Mouse (Mus musculus): ENCODE results near the gene Ccl7. TPM values are rescaled to one million over a fixed set of nuclear protein-coding genes. Genes with fewer than 3 reads are reported as not detected.

The Ccl7 gene
- total and polyA plus RNA-seq, 3 experiments, result not detected

DNA sequence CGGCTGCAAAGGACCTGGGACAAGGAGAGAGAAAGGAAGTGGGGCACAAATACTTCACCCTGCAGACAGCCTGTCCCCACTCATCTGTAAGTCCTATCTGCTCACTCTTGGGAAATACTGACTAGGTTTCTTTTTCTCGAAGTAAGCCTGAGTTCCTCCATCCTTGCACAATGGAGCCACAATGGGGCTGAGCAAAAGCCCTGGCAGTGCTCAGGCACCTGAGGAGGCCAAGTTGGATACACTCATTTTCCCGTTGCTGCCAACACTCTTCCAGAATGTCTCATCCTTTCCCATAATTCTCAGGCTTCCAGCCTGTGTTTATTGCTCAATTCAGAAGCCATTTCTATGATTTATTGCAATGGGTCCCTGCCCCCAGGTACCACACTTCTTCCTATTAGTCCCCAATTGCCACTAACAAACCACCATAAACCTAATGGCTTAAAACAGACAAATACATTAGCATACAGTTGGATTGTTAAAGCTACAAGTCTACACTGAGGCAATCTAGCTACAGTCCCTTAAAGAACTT is 6.3 kb upstream of the Ccl7 start:
- peaks cover 41% of the 10 kb centered on the region for H3K9me3 ChIP-seq (replicated peaks)
- ATAC-seq (ENCODE audit: extremely low read depth, insufficient number of reproducible peaks, low FRiP score, poor library complexity, severe bottlenecking) (no peak), DNase-seq (ENCODE audit: low spot score) (no peak)
- H3K4me1 ChIP-seq (ENCODE audit: insufficient read depth, low read depth, low read length), result no peaks in the 10 kb centered on the region
- TF ChIP-seq GATA1 (IDR thresholded peaks at IDR 0.05; ENCODE audit: borderline replicate concordance, low read length) (no peak), POLR2AphosphoS5 (IDR thresholded peaks at IDR 0.05; ENCODE audit: insufficient replicate concordance, low read depth, low read length) (no peak), CTCF (IDR thresholded peaks at IDR 0.05; ENCODE audit: low read depth, low read length) (no peak), TAL1 (conservative IDR thresholded peaks at IDR 0.05; ENCODE audit: low read depth, low read length) (no peak), GATA2 (IDR thresholded peaks at IDR 0.05; ENCODE audit: borderline replicate concordance, low read depth, low read length) (no peak)
- H3K27me3 ChIP-seq (ENCODE audit: insufficient read depth, low read length), result no peaks in the 10 kb centered on the region; the same call in 1 of the 2 replicates
- H3K4me3 ChIP-seq (ENCODE audit: low read depth, low read length), result no peak overlapping the region
- H3K36me3 ChIP-seq (replicated peaks), result no peaks in the 10 kb centered on the region

DNA sequence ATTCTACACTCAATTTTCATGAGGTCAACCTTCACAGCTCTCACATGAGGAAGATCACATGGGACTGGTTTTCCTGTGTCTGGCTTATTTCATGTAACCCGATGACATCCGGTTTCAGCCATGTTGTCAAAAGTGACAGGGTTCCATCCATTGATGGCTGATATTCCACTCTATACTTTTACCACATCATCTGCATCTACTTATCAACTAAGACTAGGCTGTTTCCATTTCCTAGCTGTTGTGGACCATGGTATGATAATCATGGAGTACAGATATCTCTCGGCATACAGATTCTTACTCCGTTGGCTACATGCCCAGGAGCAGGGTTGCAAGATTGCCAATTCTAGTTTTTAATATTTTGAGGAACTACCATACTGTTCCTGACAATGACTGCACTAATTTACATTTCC is 3.8 kb upstream of the Ccl7 start:
- no peak overlapping the region for H3K4me3 ChIP-seq (ENCODE audit: low read depth, low read length)
- DNase-seq (ENCODE audit: low spot score), result no peak
- H3K36me3 ChIP-seq (replicated peaks), result no peaks in the 10 kb centered on the region
- H3K4me1 ChIP-seq (ENCODE audit: insufficient read depth, low read depth, low read length), result no peaks in the 10 kb centered on the region
- H3K9me3 ChIP-seq (replicated peaks), result peaks cover 31% of the 10 kb centered on the region
- no peaks in the 10 kb centered on the region for H3K27me3 ChIP-seq (ENCODE audit: insufficient read depth, low read length)
- no peak for ATAC-seq (ENCODE audit: extremely low read depth, insufficient number of reproducible peaks, low FRiP score, poor library complexity, severe bottlenecking)
- TF ChIP-seq CTCF (IDR thresholded peaks at IDR 0.05; ENCODE audit: low read depth, low read length) (no peak), GATA1 (IDR thresholded peaks at IDR 0.05; ENCODE audit: borderline replicate concordance, low read length) (no peak)

DNA sequence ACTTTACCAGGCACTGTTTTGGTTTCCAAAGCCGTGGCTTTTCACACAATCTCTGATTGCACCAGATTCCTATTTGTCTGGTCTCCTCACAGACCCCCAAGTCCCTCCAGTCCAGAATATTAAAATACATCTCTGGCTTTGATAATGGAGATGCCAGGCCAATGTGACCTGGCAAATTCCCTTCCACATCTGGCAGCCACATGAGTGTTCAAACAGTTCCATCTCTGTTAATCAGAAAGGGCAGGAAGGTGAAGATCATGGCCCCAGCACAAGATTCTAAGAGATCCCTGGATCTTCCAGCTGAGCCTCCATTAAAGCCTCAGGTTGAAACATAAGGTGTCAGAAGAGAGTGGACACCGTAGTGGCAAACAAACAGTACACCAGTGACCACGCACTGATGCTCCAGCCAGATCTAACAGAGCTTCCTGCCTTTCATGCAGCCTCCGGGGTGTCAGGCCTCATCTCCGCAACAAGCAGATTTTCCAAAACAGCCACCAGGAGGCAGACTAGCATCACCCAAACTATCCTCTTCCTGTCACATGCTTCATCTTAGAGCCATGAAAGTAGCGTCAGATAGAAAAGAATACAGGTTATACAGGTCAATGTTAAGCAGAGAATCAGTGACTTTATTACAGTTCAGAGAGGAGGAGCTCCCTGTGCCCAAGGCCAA is 2.4 kb downstream of the Ccl7 start:
- ATAC-seq (ENCODE audit: extremely low read depth, insufficient number of reproducible peaks, low FRiP score, poor library complexity, severe bottlenecking) (no peak), DNase-seq (ENCODE audit: low spot score) (no peak)
- no peaks in the 10 kb centered on the region for H3K4me1 ChIP-seq (ENCODE audit: insufficient read depth, low read depth, low read length)
- H3K36me3 ChIP-seq (replicated peaks), result no peaks in the 10 kb centered on the region
- peaks cover 22% of the 10 kb centered on the region for H3K9me3 ChIP-seq (replicated peaks)
- TF ChIP-seq CTCF (IDR thresholded peaks at IDR 0.05; ENCODE audit: low read depth, low read length), result no peak
- TF ChIP-seq TAL1 (conservative IDR thresholded peaks at IDR 0.05; ENCODE audit: low read depth, low read length), result no peak
- TF ChIP-seq GATA2 (IDR thresholded peaks at IDR 0.05; ENCODE audit: borderline replicate concordance, low read depth, low read length), result no peak
- no peak for TF ChIP-seq POLR2AphosphoS5 (IDR thresholded peaks at IDR 0.05; ENCODE audit: insufficient replicate concordance, low read depth, low read length)
- no peak for TF ChIP-seq GATA1 (IDR thresholded peaks at IDR 0.05; ENCODE audit: borderline replicate concordance, low read length)
- no peaks in the 10 kb centered on the region for H3K27me3 ChIP-seq (ENCODE audit: insufficient read depth, low read length)
- no peak overlapping the region for H3K4me3 ChIP-seq (ENCODE audit: low read depth, low read length)

DNA sequence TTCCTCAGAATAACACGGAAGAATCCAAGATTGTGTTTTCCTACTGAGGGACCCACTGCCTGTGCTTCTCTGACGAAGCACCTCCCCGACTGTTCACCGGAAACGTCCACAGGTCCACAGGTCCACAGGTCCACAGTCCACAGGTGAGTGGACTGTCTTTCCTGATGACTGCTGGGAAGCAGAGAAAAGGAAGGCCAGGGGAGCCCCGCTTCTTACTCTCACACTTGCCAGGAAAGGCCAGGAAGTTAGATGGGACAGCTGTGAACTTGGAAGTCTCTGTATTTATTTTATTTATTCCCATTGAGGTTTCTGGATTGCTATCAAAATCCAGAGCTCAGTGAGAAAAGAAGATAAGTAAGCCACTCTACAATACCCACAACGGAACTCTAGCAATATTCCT is 8.3 kb downstream of the Ccl7 start:
- Histone ChIP-seq H3K9me3 (replicated peaks) (peaks cover 43% of the 10 kb centered on the region), H3K27me3 (ENCODE audit: insufficient read depth, low read length) (no peaks in the 10 kb centered on the region), H3K4me3 (ENCODE audit: low read depth, low read length) (no peak overlapping the region), H3K4me1 (ENCODE audit: insufficient read depth, low read depth, low read length) (no peaks in the 10 kb centered on the region), H3K36me3 (replicated peaks) (no peaks in the 10 kb centered on the region)
- DNase-seq (ENCODE audit: low spot score) (no peak), ATAC-seq (ENCODE audit: extremely low read depth, insufficient number of reproducible peaks, low FRiP score, poor library complexity, severe bottlenecking) (no peak)
- TF ChIP-seq TAL1 (conservative IDR thresholded peaks at IDR 0.05; ENCODE audit: low read depth, low read length) (no peak), CTCF (IDR thresholded peaks at IDR 0.05; ENCODE audit: low read depth, low read length) (no peak), GATA1 (IDR thresholded peaks at IDR 0.05; ENCODE audit: borderline replicate concordance, low read length) (no peak), GATA2 (IDR thresholded peaks at IDR 0.05; ENCODE audit: borderline replicate concordance, low read depth, low read length) (no peak), POLR2AphosphoS5 (IDR thresholded peaks at IDR 0.05; ENCODE audit: insufficient replicate concordance, low read depth, low read length) (no peak)

DNA sequence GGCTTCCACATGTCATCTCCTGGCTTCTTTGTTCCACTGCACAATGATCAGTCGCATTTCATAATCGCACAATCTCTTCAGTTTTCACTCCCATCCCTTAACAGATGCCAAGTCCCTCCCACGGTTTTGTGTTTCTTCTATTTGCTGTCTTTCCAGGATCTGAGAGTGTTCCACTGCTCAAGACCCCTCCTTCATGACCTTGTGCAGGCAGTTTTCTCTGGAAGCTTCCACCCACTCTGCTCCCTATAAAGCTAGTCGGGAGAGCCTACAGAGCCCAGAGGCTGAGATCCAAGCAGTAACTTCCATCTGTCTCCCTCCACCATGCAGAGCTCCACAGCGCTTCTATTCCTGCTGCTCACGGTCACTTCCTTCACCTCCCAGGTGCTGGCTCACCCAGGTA is 12.1 kb downstream of the Ccl7 start, which contains the start of gene Ccl11:
Gene Ccl11 (plus strand): TSS at position 178 of the 400 bp plus-strand sequence.
- Histone ChIP-seq H3K9me3 (replicated peaks) (peaks cover 36% of the 10 kb centered on the region), H3K4me1 (ENCODE audit: insufficient read depth, low read depth, low read length) (no peaks in the 10 kb centered on the region), H3K27me3 (ENCODE audit: insufficient read depth, low read length) (no peaks in the 10 kb centered on the region), H3K4me3 (ENCODE audit: low read depth, low read length) (no peak within 1 kb of the TSS), H3K36me3 (replicated peaks) (no peaks in the 10 kb centered on the region)
- TF ChIP-seq POLR2AphosphoS5 (IDR thresholded peaks at IDR 0.05; ENCODE audit: insufficient replicate concordance, low read depth, low read length) (no peak), GATA1 (IDR thresholded peaks at IDR 0.05; ENCODE audit: borderline replicate concordance, low read length) (no peak), CTCF (IDR thresholded peaks at IDR 0.05; ENCODE audit: low read depth, low read length) (no peak), GATA2 (IDR thresholded peaks at IDR 0.05; ENCODE audit: borderline replicate concordance, low read depth, low read length) (no peak), TAL1 (conservative IDR thresholded peaks at IDR 0.05; ENCODE audit: low read depth, low read length) (no peak)
- DNase-seq (ENCODE audit: low spot score) (no peak), ATAC-seq (ENCODE audit: extremely low read depth, insufficient number of reproducible peaks, low FRiP score, poor library complexity, severe bottlenecking) (no peak)

DNA sequence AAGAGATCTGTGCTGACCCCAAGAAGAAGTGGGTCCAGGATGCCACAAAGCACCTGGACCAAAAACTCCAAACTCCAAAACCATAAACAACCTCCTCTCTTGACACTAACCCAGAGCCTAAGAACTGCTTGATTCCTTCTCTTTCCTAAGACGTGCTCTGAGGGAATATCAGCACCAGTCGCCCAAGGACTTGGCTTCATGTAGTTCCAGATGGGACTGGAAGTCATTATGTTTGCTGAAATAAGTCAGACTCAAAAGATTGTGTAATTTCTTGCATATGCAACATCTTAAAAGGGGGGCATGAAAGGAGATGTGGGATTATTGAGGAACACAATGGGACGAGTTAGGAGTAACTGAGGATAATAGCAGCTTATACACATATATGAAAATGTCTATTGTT is 16.7 kb downstream of the Ccl7 start:
- Histone ChIP-seq H3K4me1 (ENCODE audit: insufficient read depth, low read depth, low read length) (no peaks in the 10 kb centered on the region), H3K9me3 (replicated peaks) (peaks cover 32% of the 10 kb centered on the region), H3K4me3 (ENCODE audit: low read depth, low read length) (no peak overlapping the region), H3K27me3 (ENCODE audit: insufficient read depth, low read length) (no peaks in the 10 kb centered on the region), H3K36me3 (replicated peaks) (no peaks in the 10 kb centered on the region)
- ATAC-seq (ENCODE audit: extremely low read depth, insufficient number of reproducible peaks, low FRiP score, poor library complexity, severe bottlenecking), result no peak
- no peak for DNase-seq (ENCODE audit: low spot score)
- TF ChIP-seq TAL1 (conservative IDR thresholded peaks at IDR 0.05; ENCODE audit: low read depth, low read length) (no peak), POLR2AphosphoS5 (IDR thresholded peaks at IDR 0.05; ENCODE audit: insufficient replicate concordance, low read depth, low read length) (no peak), CTCF (IDR thresholded peaks at IDR 0.05; ENCODE audit: low read depth, low read length) (no peak), GATA2 (IDR thresholded peaks at IDR 0.05; ENCODE audit: borderline replicate concordance, low read depth, low read length) (no peak), GATA1 (IDR thresholded peaks at IDR 0.05; ENCODE audit: borderline replicate concordance, low read length) (no peak)
